Mouse (Mus musculus) CH12.LX (cell line): ENCODE measurements at regions not wholly inside any gene's neighbourhood (a gene's known extent, or its start where the extent isn't known, plus 50 kb on each side); places are given as distances from the start of the nearest gene placed in this dataset.

Experiments
- BHLHE40 ChIP-seq: IDR thresholded peaks from 2 replicates; pipeline ENCODE4 v1.6.1; 2011; ENCODE audit warnings: mild to moderate bottlenecking, low read depth, low read length, improper control_type of control experiment
- CTCF ChIP-seq, 2 experiments: IDR thresholded peaks in 1 of 2; conservative IDR thresholded peaks in 1 of 2; 2 replicates each; pipeline ENCODE4 v1.5.1; 2011 to 2012; ENCODE audit warnings: low read depth in 2 of 2, low read length in 2 of 2, improper control_type of control experiment in 1 of 2, inconsistent platforms in 1 of 2, mild to moderate bottlenecking in 1 of 2, moderate library complexity in 1 of 2
- E2F4 ChIP-seq: IDR thresholded peaks from 2 replicates; pipeline ENCODE4 v1.6.1; 2011; ENCODE audit warnings: low read depth, low read length, improper control_type of control experiment; ENCODE audit not compliant: insufficient replicate concordance
- EP300 ChIP-seq: IDR thresholded peaks from 2 replicates; pipeline ENCODE4 v1.6.1; 2011; ENCODE audit warnings: low read length, improper control_type of control experiment
- KAT2A ChIP-seq: IDR thresholded peaks from 2 replicates; pipeline ENCODE4 v1.6.1; 2012; ENCODE audit warnings: low read length, improper control_type of control experiment, inconsistent platforms; ENCODE audit not compliant: insufficient replicate concordance
- MAFK ChIP-seq: IDR thresholded peaks from 2 replicates; pipeline ENCODE4 v1.6.1; 2011; ENCODE audit warnings: low read length, improper control_type of control experiment; ENCODE audit not compliant: insufficient replicate concordance
- NELFE ChIP-seq: IDR thresholded peaks from 2 replicates; pipeline ENCODE4 v1.6.1; 2011; ENCODE audit warnings: low read depth, low read length, improper control_type of control experiment
- NRF1 ChIP-seq: IDR thresholded peaks from 2 replicates; pipeline ENCODE4 v1.6.1; 2014; ENCODE audit warnings: low read depth, mild to moderate bottlenecking, inconsistent platforms, low read length, improper control_type of control experiment, moderate library complexity
- POLR2A ChIP-seq: IDR thresholded peaks from 2 replicates; pipeline ENCODE4 v1.6.1; 2011; ENCODE audit warnings: low read depth, mild to moderate bottlenecking, improper control_type of control experiment, low read length
- UBTF ChIP-seq: IDR thresholded peaks from 2 replicates; pipeline ENCODE4 v1.6.1; 2012; ENCODE audit warnings: low read depth, mild to moderate bottlenecking, inconsistent platforms, low read length, improper control_type of control experiment, moderate library complexity
- USF1 ChIP-seq: IDR thresholded peaks from 2 replicates; pipeline ENCODE4 v1.6.1; 2014; ENCODE audit warnings: low read depth, mild to moderate bottlenecking, inconsistent platforms, low read length, improper control_type of control experiment
- ZC3H11A ChIP-seq: IDR thresholded peaks from 2 replicates; pipeline ENCODE4 v1.6.1; 2012; ENCODE audit warnings: low read depth, mild to moderate bottlenecking, inconsistent platforms, low read length, improper control_type of control experiment
- ZMIZ1 ChIP-seq: IDR thresholded peaks from 2 replicates; pipeline ENCODE4 v1.6.1; 2012; ENCODE audit warnings: low read depth, mild to moderate bottlenecking, inconsistent platforms, low read length, improper control_type of control experiment

GRCm38 (mm10) chr10:84301561-84301960 is 138.8 kb downstream of the Nuak1 start:
- no peak for TF ChIP-seq CTCF (conservative IDR thresholded peaks at IDR 0.05 in 1 of 2, IDR thresholded peaks at IDR 0.05 in 1 of 2; ENCODE audit: low read depth in 2 of 2, low read length in 2 of 2)
- TF ChIP-seq ZC3H11A, result no peak
- TF ChIP-seq ZMIZ1, result no peak
- TF ChIP-seq UBTF, result no peak
- TF ChIP-seq EP300, result no peak
- TF ChIP-seq POLR2A, result no peak
- no peak for TF ChIP-seq KAT2A
- no peak for TF ChIP-seq BHLHE40
- no peak for TF ChIP-seq USF1
- no peak for TF ChIP-seq MAFK
- TF ChIP-seq NRF1, result no peak
- TF ChIP-seq E2F4, result no peak
- TF ChIP-seq NELFE, result no peak
